Mouse (Mus musculus) midbrain, embryonic 12.5 days (tissue): ENCODE measurements at regions not wholly inside any gene's neighbourhood (a gene's known extent, or its start where the extent isn't known, plus 50 kb on each side); places are given as distances from the start of the nearest gene placed in this dataset.

ENCODE experiments used
- ATAC-seq: fragments of 200-750 bp; cut with Nextera tagmentation; 2 replicates; pipeline ENCODE4 v1.8.0; 2017; ENCODE audit warnings: low read depth, moderate TSS enrichment, moderate library complexity; ENCODE audit not compliant: low FRiP score
- H3K27ac ChIP-seq: fragments of 300-500 bp; sonication (generic); replicated peaks from 2 replicates; pipeline ENCODE4 v1.5.1; 2016; ENCODE audit warnings: mild to moderate bottlenecking
- H3K27me3 ChIP-seq: fragments of 300-500 bp; sonication (generic); 2 replicates; pipeline ENCODE4 v1.6.1; 2016; ENCODE audit warnings: mild to moderate bottlenecking
- H3K36me3 ChIP-seq: fragments of 300-500 bp; sonication (generic); 2 replicates; pipeline ENCODE4 v1.6.1; 2016
- H3K4me1 ChIP-seq: fragments of 300-500 bp; sonication (generic); 2 replicates; pipeline ENCODE4 v1.6.1; 2016
- H3K4me2 ChIP-seq: fragments of 300-500 bp; sonication (generic); replicated peaks from 2 replicates; pipeline ENCODE4 v1.6.1; 2016; ENCODE audit warnings: mild to moderate bottlenecking, moderate library complexity
- H3K4me3 ChIP-seq: fragments of 300-500 bp; sonication (generic); 2 replicates; pipeline ENCODE4 v1.5.1; 2016; ENCODE audit warnings: mild to moderate bottlenecking
- H3K9ac ChIP-seq: fragments of 300-500 bp; sonication (generic); replicated peaks from 2 replicates; pipeline ENCODE4 v1.6.1; 2016; ENCODE audit warnings: mild to moderate bottlenecking, moderate library complexity
- H3K9me3 ChIP-seq: fragments of 300-500 bp; sonication (generic); 2 replicates; pipeline ENCODE4 v1.6.1; 2016; ENCODE audit warnings: mild to moderate bottlenecking
- WGBS: fragments of 180-500 bp; shearing (Covaris S2); methylation state at CpG from one replicate; pipeline ENCODE4 v1.1.7; 2016; 5-methylcytosine and 5-hydroxymethylcytosine counted together

GRCm38 (mm10) chr10:67383802-67384567 is 98.9 kb upstream of the Nrbf2 start:
- WGBS = 81% methylated on average over 16 of the region's 16 CpGs
- Histone ChIP-seq H3K4me2 (no peak overlapping the region), H3K27ac (no peak overlapping the region), H3K4me1 (no peaks in the 10 kb centered on the region; the same call in 1 of the 2 replicates), H3K9ac (no peak overlapping the region), H3K27me3 (no peaks in the 10 kb centered on the region), H3K36me3 (no peaks in the 10 kb centered on the region), H3K9me3 (no peaks in the 10 kb centered on the region), H3K4me3 (no peak overlapping the region)
- no peak for ATAC-seq

GRCm38 (mm10) chr10:67384568-67384958 is 99.5 kb upstream of the Nrbf2 start:
- H3K4me2 ChIP-seq = no peak overlapping the region
- no peaks in the 10 kb centered on the region; the same call in 1 of the 2 replicates for H3K4me1 ChIP-seq
- 81% methylated on average over 4 of the region's 4 CpGs for WGBS
- H3K36me3 ChIP-seq = no peaks in the 10 kb centered on the region
- no peak overlapping the region for H3K4me3 ChIP-seq
- H3K27ac ChIP-seq = no peak overlapping the region
- H3K27me3 ChIP-seq = no peaks in the 10 kb centered on the region
- no peak for ATAC-seq
- no peak overlapping the region for H3K9ac ChIP-seq
- H3K9me3 ChIP-seq = no peaks in the 10 kb centered on the region

- Histone ChIP-seq H3K4me2 (no peak overlapping the region), H3K9me3 (no peaks in the 10 kb centered on the region), H3K36me3 (no peaks in the 10 kb centered on the region), H3K4me3 (no peak overlapping the region), H3K27me3 (no peaks in the 10 kb centered on the region), H3K9ac (no peak overlapping the region), H3K4me1 (no peaks in the 10 kb centered on the region; the same call in 1 of the 2 replicates), H3K27ac (no peak overlapping the region)
- no peak for ATAC-seq
- WGBS = 86% methylated on average over 5 of the region's 5 CpGs
Measured at GRCm38 (mm10) chr10:67385966-67386365, 100.9 kb upstream of the Nrbf2 start.

DNA sequence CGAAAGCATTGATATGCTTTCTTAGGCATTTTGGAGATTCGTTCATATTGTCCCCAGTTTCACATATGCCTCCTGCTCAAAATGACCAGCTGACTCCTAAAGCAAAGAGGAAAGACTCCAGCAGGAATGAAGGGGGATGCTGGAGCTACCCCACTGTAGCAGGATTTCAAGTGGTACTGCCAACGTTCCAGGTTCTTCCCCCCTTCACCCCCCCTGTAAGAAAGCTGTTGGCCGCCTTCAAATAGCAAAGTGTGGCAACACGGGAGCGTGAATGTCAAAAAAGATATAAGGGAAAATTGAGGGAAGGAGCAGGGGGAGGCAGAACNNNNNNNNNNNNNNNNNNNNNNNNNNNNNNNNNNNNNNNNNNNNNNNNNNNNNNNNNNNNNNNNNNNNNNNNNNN is 103.7 kb upstream of the Nrbf2 start:
- Histone ChIP-seq H3K4me3 (no peak overlapping the region), H3K27ac (no peak overlapping the region), H3K9ac (no peak overlapping the region), H3K36me3 (no peaks in the 10 kb centered on the region), H3K4me2 (no peak overlapping the region), H3K4me1 (no peaks in the 10 kb centered on the region; the same call in 1 of the 2 replicates), H3K27me3 (no peaks in the 10 kb centered on the region), H3K9me3 (no peaks in the 10 kb centered on the region)
- no peak for ATAC-seq
- 77% methylated on average over 6 of the region's 6 CpGs for WGBS

DNA sequence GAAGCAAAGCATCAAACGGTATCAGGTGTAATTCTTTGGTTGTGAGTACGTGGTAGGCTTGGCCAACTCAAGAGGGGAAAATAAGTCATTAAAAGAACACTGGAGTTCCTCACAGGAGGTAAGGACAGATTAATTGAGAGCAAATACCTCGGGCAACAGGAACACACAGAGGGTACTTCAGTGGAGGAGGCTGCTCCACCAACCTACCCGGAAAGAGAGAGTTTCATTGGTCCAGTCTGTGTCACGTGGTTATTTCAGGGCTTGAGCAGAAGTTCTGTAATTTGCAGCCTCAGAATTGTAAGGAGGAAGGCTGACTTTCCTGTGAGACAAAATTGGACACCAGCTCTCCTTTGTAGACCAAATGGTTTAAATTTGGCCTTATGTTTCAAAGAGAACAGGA is 115.3 kb upstream of the Nrbf2 start:
- H3K4me3 ChIP-seq = no peak overlapping the region
- no peaks in the 10 kb centered on the region for H3K4me1 ChIP-seq
- no peaks in the 10 kb centered on the region for H3K27me3 ChIP-seq
- ATAC-seq = no peak
- H3K27ac ChIP-seq = no peak overlapping the region
- no peaks in the 10 kb centered on the region for H3K36me3 ChIP-seq
- H3K9me3 ChIP-seq = no peaks in the 10 kb centered on the region
- H3K4me2 ChIP-seq = no peak overlapping the region
- WGBS = 71% methylated on average over 5 of the region's 5 CpGs
- H3K9ac ChIP-seq = no peak overlapping the region

DNA sequence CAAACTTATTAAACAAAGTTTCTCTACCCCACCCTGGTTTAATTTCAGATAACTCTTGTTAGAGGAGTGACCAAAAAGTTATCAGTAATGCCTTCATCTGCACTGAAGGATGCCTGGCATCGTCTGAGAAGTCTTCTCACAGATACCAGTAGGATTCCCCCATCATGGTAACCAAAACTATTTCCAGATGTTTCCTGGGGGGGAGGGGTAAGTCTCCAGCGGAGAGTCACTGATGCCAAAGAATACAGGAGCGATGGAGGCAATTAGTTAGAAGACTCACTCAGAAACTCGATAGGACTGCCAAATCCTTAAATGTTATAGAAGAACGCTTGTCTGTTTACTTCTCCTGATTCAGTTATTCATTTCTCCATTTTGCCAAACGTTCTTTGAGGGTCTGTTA is 116.3 kb upstream of the Nrbf2 start:
- Histone ChIP-seq H3K9ac (no peak overlapping the region), H3K4me3 (no peak overlapping the region), H3K4me1 (no peaks in the 10 kb centered on the region), H3K4me2 (no peak overlapping the region), H3K9me3 (no peaks in the 10 kb centered on the region), H3K27me3 (no peaks in the 10 kb centered on the region), H3K27ac (no peak overlapping the region), H3K36me3 (no peaks in the 10 kb centered on the region)
- ATAC-seq = no peak
- WGBS = 69% methylated on average over 6 of the region's 6 CpGs

GRCm38 (mm10) chr10:67417529-67417928 is 117.7 kb upstream of the Egr2 start:
- Histone ChIP-seq H3K36me3 (no peaks in the 10 kb centered on the region), H3K9ac (no peak overlapping the region), H3K27ac (no peak overlapping the region), H3K4me2 (no peak overlapping the region), H3K9me3 (no peaks in the 10 kb centered on the region), H3K4me3 (no peak overlapping the region), H3K4me1 (no peaks in the 10 kb centered on the region), H3K27me3 (no peaks in the 10 kb centered on the region)
- no peak for ATAC-seq
- 93% methylated on average over 8 of the region's 8 CpGs for WGBS

DNA sequence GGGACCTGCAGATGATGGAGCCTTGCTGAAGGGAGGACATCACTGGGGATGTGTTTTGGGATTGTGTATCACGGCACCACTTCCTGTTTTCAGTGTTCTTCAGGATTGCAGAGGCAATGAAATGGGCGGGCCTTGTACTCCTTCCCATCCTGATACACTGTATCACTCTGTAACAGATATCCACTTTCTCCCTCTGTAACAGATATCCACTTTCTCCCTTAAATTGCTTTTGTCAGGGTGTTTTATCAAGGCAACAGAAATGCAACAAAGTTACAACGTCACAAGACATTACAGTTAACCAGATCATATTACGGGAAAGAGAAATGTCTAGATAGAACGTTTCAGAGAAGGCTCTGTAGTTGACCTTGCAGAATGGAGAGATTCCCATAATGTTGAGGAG is 114.5 kb upstream of the Egr2 start:
- H3K27me3 ChIP-seq = no peaks in the 10 kb centered on the region
- no peaks in the 10 kb centered on the region for H3K4me1 ChIP-seq
- ATAC-seq = no peak
- WGBS = 85% methylated on average over 5 of the region's 5 CpGs
- H3K27ac ChIP-seq = no peak overlapping the region
- H3K9me3 ChIP-seq = no peaks in the 10 kb centered on the region
- H3K4me3 ChIP-seq = no peak overlapping the region
- H3K4me2 ChIP-seq = no peak overlapping the region
- H3K9ac ChIP-seq = no peak overlapping the region
- no peaks in the 10 kb centered on the region for H3K36me3 ChIP-seq

DNA sequence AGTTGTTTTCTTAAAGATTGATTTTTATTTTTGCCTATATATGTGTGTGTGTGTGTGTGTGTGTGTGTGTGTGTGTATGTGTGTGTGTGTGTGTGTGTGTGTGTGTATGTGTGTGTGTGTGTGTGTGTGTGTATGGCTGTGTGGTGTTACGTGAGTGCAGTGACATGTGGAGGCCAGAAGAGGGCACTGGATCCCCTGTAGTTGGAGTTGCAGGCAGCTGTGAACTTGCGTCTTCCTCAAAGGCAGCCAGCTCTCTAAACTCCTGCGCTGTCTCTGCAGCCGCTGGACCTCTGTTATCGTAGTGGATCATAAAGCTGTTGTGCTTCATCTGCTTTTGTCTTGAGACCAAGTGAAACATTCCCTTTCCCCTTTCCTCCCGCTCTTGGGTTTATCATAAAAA is 109.9 kb upstream of the Egr2 start:
- no peaks in the 10 kb centered on the region for H3K36me3 ChIP-seq
- H3K4me2 ChIP-seq = no peak overlapping the region
- 96% methylated on average over 6 of the region's 6 CpGs for WGBS
- H3K4me3 ChIP-seq = no peak overlapping the region
- H3K4me1 ChIP-seq = no peaks in the 10 kb centered on the region
- no peaks in the 10 kb centered on the region for H3K9me3 ChIP-seq
- no peak overlapping the region for H3K27ac ChIP-seq
- H3K27me3 ChIP-seq = no peaks in the 10 kb centered on the region
- no peak overlapping the region for H3K9ac ChIP-seq
- ATAC-seq = no peak

DNA sequence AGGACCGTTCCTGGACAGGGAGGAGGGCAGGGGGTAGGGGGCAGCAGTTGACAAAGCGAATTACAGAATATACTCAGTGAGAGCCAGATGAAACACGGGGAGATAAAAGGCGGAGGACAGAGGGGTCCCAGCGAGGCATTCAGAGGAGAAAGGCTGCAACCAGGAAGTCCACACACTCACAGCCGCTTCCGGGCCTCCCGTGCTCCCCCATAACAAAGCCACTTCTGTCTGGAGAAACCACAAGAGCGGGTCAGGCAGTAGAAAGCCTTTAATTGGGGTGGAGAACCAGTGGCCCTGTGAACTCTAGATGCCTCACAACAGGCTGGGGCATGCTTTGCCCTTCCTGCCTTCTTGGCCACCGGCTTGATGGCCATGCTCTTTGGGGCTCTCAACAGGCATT is 108.1 kb upstream of the Egr2 start:
- no peak overlapping the region for H3K9ac ChIP-seq
- H3K9me3 ChIP-seq = no peaks in the 10 kb centered on the region
- no peak overlapping the region for H3K27ac ChIP-seq
- WGBS = 32% methylated on average over 10 of the region's 10 CpGs
- H3K27me3 ChIP-seq = no peaks in the 10 kb centered on the region
- no peak overlapping the region for H3K4me2 ChIP-seq
- ATAC-seq = no peak
- no peak overlapping the region for H3K4me3 ChIP-seq
- no peaks in the 10 kb centered on the region for H3K4me1 ChIP-seq
- H3K36me3 ChIP-seq = no peaks in the 10 kb centered on the region

DNA sequence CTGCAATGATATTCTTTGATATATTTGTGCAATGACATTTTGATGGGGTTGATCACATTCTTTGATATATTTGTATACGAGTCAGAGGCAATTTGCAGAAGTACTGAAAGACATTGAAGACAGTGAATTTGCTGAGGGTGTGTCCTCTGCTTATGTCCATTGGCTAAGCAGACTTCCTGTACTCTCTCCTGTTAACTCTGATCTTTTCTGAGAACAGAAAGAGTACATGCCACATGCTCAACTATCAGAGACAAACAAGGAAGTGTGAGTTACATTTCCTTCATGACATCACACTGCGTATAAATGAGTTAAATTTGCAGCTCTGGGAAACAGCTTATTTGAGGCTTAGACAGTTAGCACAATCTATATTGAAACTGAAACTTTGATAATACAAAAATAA is 104.5 kb upstream of the Egr2 start:
- H3K27ac ChIP-seq = no peak overlapping the region
- no peaks in the 10 kb centered on the region for H3K9me3 ChIP-seq
- no peak for ATAC-seq
- H3K4me1 ChIP-seq = no peaks in the 10 kb centered on the region
- no peak overlapping the region for H3K9ac ChIP-seq
- H3K27me3 ChIP-seq = no peaks in the 10 kb centered on the region
- 92% methylated on average over 2 of the region's 2 CpGs for WGBS
- H3K4me3 ChIP-seq = no peak overlapping the region
- H3K4me2 ChIP-seq = no peak overlapping the region
- no peaks in the 10 kb centered on the region for H3K36me3 ChIP-seq

GRCm38 (mm10) chr10:67439042-67439635 is 96.1 kb upstream of the Egr2 start:
- no peak overlapping the region for H3K9ac ChIP-seq
- no peak overlapping the region for H3K4me2 ChIP-seq
- no peak overlapping the region for H3K27ac ChIP-seq
- H3K27me3 ChIP-seq = no peaks in the 10 kb centered on the region
- 96% methylated on average over 15 of the region's 15 CpGs for WGBS
- ATAC-seq = no peak
- no peaks in the 10 kb centered on the region for H3K36me3 ChIP-seq
- no peaks in the 10 kb centered on the region for H3K4me1 ChIP-seq
- no peak overlapping the region for H3K4me3 ChIP-seq
- no peaks in the 10 kb centered on the region for H3K9me3 ChIP-seq

DNA sequence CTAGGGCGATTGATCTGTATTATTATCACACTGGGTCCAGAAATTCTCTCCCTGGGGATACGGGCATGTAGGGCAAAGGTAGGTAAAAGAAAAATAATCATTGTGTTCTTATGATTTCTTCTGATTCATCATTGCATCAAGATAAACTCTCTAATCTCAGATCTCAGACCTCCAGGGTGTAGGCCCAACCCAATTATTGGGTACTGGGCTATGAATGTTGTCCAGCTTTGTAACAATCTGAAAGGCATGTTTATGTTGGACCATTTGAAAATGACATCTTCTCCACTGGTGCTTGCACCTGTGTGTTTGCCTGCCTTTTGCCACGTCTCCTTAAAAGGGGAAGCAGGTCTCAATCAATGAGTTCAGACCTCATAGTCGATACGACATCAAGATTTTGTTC is 95.4 kb upstream of the Egr2 start:
- 87% methylated on average over 5 of the region's 5 CpGs for WGBS
- Histone ChIP-seq H3K4me1 (no peaks in the 10 kb centered on the region), H3K27ac (no peak overlapping the region), H3K4me2 (no peak overlapping the region), H3K9ac (no peak overlapping the region), H3K4me3 (no peak overlapping the region), H3K36me3 (no peaks in the 10 kb centered on the region), H3K27me3 (no peaks in the 10 kb centered on the region), H3K9me3 (no peaks in the 10 kb centered on the region)
- ATAC-seq = no peak
